Mouse (Mus musculus) kidney, postnatal 0 days (tissue): ENCODE measurements around the gene Npy. TPM values are rescaled to one million over a fixed set of nuclear protein-coding genes. Genes with fewer than 3 reads are reported as not detected.

Source experiments
- ATAC-seq: fragments of 200-750 bp; cut with Nextera tagmentation; replicated peaks from 2 replicates; pipeline ENCODE4 v1.8.0; 2017; ENCODE audit warnings: low read depth, moderate number of reproducible peaks, moderate TSS enrichment, moderate library complexity; ENCODE audit not compliant: low FRiP score
- DNase-seq: peaks from one replicate; pipeline ENCODE4 v3.0.0-alpha.2; 2016; ENCODE audit warnings: low spot score
- H3K27ac ChIP-seq: fragments of 300-500 bp; sonication (generic); 2 replicates; pipeline ENCODE4 v1.5.1; 2014; ENCODE audit warnings: mild to moderate bottlenecking
- H3K27me3 ChIP-seq: fragments of 300-500 bp; sonication (generic); 2 replicates; pipeline ENCODE4 v1.6.1; 2014; ENCODE audit warnings: low read length, mixed read lengths; ENCODE audit not compliant: insufficient read depth
- H3K36me3 ChIP-seq: fragments of 300-500 bp; sonication (generic); 2 replicates; pipeline ENCODE4 v1.6.1; 2014; ENCODE audit warnings: low read length, mixed read lengths; ENCODE audit not compliant: insufficient read depth
- H3K4me1 ChIP-seq: fragments of 300-500 bp; sonication (generic); replicated peaks from 2 replicates; pipeline ENCODE4 v1.6.1; 2014; ENCODE audit warnings: antibody characterized with exemption, low read length, mixed read lengths; ENCODE audit not compliant: insufficient read depth
- H3K4me2 ChIP-seq: fragments of 300-500 bp; sonication (generic); 2 replicates; pipeline ENCODE4 v1.6.1; 2014; ENCODE audit warnings: mild to moderate bottlenecking, low read length, moderate library complexity, mixed read lengths
- H3K4me3 ChIP-seq: fragments of 300-500 bp; sonication (generic); replicated peaks from 2 replicates; pipeline ENCODE4 v1.5.1; 2014; ENCODE audit warnings: low read depth, low read length
- H3K9ac ChIP-seq: fragments of 300-500 bp; sonication (generic); 2 replicates; pipeline ENCODE4 v1.6.1; 2014; ENCODE audit warnings: low read depth, low read length
- H3K9me3 ChIP-seq: fragments of 300-500 bp; sonication (generic); replicated peaks from 2 replicates; pipeline ENCODE4 v1.6.1; 2016; ENCODE audit warnings: low read length, inconsistent platforms, mixed read lengths
- CTCF ChIP-seq: IDR thresholded peaks from 2 replicates; pipeline ENCODE4 v1.5.1; 2016; ENCODE audit warnings: antibody characterized with exemption, low read depth, mild to moderate bottlenecking, moderate library complexity
- WGBS: fragments of 180-500 bp; shearing (Covaris S2); extraction: QIAGEN DNeasy Blood & Tissue Kit; methylation state at CpG from one replicate; pipeline ENCODE4 v1.1.7; 2014; 5-methylcytosine and 5-hydroxymethylcytosine counted together
- polyA plus RNA-seq: library from polyadenylated mRNA; unstranded; fragments of >200 nt; fragmentation: Nextera tagmentation; extraction: Ambion mirVana; gene quantifications from 2 replicates; pipeline ENCODE4 v1.2.1, GENCODE M21; 2015

The Npy gene
- polyA plus RNA-seq, 1 experiment from 2014 or later = 18.3 TPM

- no peak overlapping the region for H3K4me3 ChIP-seq
- DNase-seq = no peak
- 85% methylated on average over 5 of the region's 5 CpGs for WGBS
- no peaks in the 10 kb centered on the region for H3K9me3 ChIP-seq
- no peaks in the 10 kb centered on the region for H3K36me3 ChIP-seq
- H3K4me1 ChIP-seq = no peaks in the 10 kb centered on the region
- no peak for ATAC-seq
- H3K4me2 ChIP-seq = no peak overlapping the region
- no peak overlapping the region for H3K27ac ChIP-seq
- H3K9ac ChIP-seq = no peak overlapping the region
- H3K27me3 ChIP-seq = no peaks in the 10 kb centered on the region
- TF ChIP-seq CTCF = no peak
These were observed 40.7 kb upstream of the Npy start for GRCm38 (mm10) chr6:49781852-49782251.

GRCm38 (mm10) chr6:49782679-49783078 is 39.8 kb upstream of the Npy start:
- TF ChIP-seq CTCF = no peak
- no peaks in the 10 kb centered on the region for H3K9me3 ChIP-seq
- no peak overlapping the region for H3K4me2 ChIP-seq
- H3K36me3 ChIP-seq = no peaks in the 10 kb centered on the region
- WGBS = 86% methylated on average over 7 of the region's 7 CpGs
- no peak overlapping the region for H3K4me3 ChIP-seq
- H3K27ac ChIP-seq = no peak overlapping the region
- DNase-seq = no peak
- no peaks in the 10 kb centered on the region for H3K4me1 ChIP-seq
- ATAC-seq = no peak
- H3K27me3 ChIP-seq = no peaks in the 10 kb centered on the region
- H3K9ac ChIP-seq = no peak overlapping the region

DNA sequence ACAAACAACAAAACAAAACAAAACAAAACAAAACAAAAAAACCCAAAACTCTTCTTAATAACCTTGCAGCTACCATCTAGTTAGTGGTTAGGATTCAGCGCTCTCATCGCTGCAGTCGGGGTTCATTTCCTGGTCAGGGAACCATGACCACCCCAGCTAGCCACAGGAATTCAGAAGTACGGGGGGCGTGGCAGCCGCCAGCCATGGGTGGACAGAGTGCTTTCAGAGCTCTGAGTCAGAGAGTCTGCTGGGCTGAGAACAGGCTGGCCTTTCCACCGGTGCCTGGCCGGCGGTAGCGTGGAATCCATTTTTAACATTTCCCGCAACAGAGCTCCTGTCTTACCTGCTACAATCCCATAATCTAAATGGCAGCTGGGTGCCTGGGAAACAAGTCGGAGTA is 30.0 kb upstream of the Npy start:
- ATAC-seq (peak; percentile 88), DNase-seq (peak; percentile 81)
- Histone ChIP-seq H3K4me1 (no peaks in the 10 kb centered on the region), H3K27me3 (no peaks in the 10 kb centered on the region), H3K9me3 (no peaks in the 10 kb centered on the region), H3K27ac (peak overlapping the region; percentile 58), H3K36me3 (no peaks in the 10 kb centered on the region), H3K9ac (no peak overlapping the region), H3K4me3 (no peak overlapping the region), H3K4me2 (peak overlapping the region; percentile 12; the same call in 1 of the 2 replicates)
- 47% methylated on average over 12 of the region's 12 CpGs for whole genome bisulfite sequencing
- no peak for TF ChIP-seq CTCF

- H3K4me3 ChIP-seq = no peak overlapping the region
- H3K4me1 ChIP-seq = no peaks in the 10 kb centered on the region
- H3K4me2 ChIP-seq = no peak overlapping the region
- DNase-seq (no peak), ATAC-seq (no peak)
- 49% methylated on average over 8 of the region's 8 CpGs for WGBS
- TF ChIP-seq CTCF = no peak
- no peaks in the 10 kb centered on the region for H3K36me3 ChIP-seq
- no peak overlapping the region for H3K9ac ChIP-seq
- no peaks in the 10 kb centered on the region for H3K9me3 ChIP-seq
- no peak overlapping the region for H3K27ac ChIP-seq
- H3K27me3 ChIP-seq = no peaks in the 10 kb centered on the region
These were observed 18.4 kb upstream of the Npy start for GRCm38 (mm10) chr6:49804105-49804504.

DNA sequence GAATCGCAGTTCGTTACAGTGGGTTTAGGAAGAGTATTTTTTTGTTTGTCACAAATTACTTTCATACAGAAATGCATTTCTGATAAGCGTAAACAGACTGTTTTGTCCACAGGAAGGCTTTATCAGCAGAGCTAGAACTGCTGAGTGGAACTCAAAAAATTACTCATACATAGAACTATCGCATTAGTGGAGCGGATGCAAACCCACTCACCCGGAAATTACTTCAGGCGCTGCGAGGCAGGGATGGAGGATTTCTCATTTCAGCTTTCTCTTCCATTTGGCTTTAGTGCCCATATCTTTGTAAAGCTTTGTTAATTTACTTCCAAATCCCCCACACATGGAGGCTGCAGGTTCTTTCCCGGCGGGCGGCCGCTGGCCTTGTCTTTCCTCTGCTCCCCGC is 14.4 kb upstream of the Npy start:
- ATAC-seq (no peak), DNase-seq (peak; percentile 33)
- Histone ChIP-seq H3K36me3 (no peaks in the 10 kb centered on the region), H3K27me3 (no peaks in the 10 kb centered on the region), H3K4me1 (no peaks in the 10 kb centered on the region), H3K27ac (no peak overlapping the region), H3K4me3 (peak overlapping the region; percentile 8), H3K4me2 (peak overlapping the region; percentile 47), H3K9ac (peak overlapping the region; percentile 28; the same call in 1 of the 2 replicates), H3K9me3 (no peaks in the 10 kb centered on the region)
- no peak for TF ChIP-seq CTCF
- WGBS = 17% methylated on average over 13 of the region's 13 CpGs

DNA sequence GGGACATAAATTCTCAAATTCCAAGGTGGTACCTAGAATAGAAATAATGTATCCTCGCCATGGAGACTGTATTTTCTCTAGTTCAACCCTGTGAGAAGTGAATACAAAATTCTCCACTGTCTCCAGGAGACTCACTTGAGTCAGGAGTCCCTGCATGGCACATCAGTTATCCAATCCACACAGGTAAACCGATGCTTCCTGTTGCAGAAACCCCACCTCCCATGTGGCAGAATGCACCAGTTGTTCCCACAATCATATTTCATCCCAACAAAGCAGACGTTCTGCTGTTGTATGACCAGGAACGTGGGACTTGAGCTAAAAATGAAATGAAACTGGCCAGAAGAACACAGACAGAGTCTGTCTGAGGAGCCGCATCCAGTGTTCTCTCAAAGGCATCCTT is 5.3 kb upstream of the Npy start:
- no peak overlapping the region for H3K9ac ChIP-seq
- peaks cover 8% of the 10 kb centered on the region; the same call in 1 of the 2 replicates for H3K27me3 ChIP-seq
- H3K4me3 ChIP-seq = no peak overlapping the region
- no peak for TF ChIP-seq CTCF
- WGBS = 64% methylated on average over 5 of the region's 5 CpGs
- DNase-seq (no peak), ATAC-seq (no peak)
- H3K9me3 ChIP-seq = no peaks in the 10 kb centered on the region
- H3K4me2 ChIP-seq = no peak overlapping the region
- no peak overlapping the region for H3K27ac ChIP-seq
- no peaks in the 10 kb centered on the region for H3K36me3 ChIP-seq
- H3K4me1 ChIP-seq = peaks cover 4% of the 10 kb centered on the region

- WGBS = 77% methylated on average over 6 of the region's 6 CpGs
- Histone ChIP-seq H3K9ac (no peak overlapping the region), H3K9me3 (no peaks in the 10 kb centered on the region), H3K4me1 (peaks cover 9% of the 10 kb centered on the region), H3K27me3 (peaks cover 13% of the 10 kb centered on the region; the same call in 1 of the 2 replicates), H3K4me3 (no peak overlapping the region), H3K4me2 (no peak overlapping the region), H3K27ac (no peak overlapping the region), H3K36me3 (no peaks in the 10 kb centered on the region)
- DNase-seq (no peak), ATAC-seq (no peak)
- TF ChIP-seq CTCF = no peak
These were observed 4.9 kb upstream of the Npy start for GRCm38 (mm10) chr6:49817625-49818024.
